Mouse (Mus musculus) MEL (cell line): Measurements from ENCODE around the gene Bbs9. TPM values are rescaled to one million over a fixed set of nuclear protein-coding genes. Genes with fewer than 3 reads are reported as not detected.

Experiments used
- DNase-seq: peaks from one replicate; pipeline ENCODE4 v3.0.0; 2011; ENCODE audit warnings: low read depth, low spot score
- H3K27ac ChIP-seq: 2 replicates; pipeline ENCODE4 v1.5.1; 2012; ENCODE audit warnings: low read depth, mild to moderate bottlenecking, control low read depth, low read length, moderate library complexity; ENCODE audit not compliant: control insufficient read depth
- H3K27me3 ChIP-seq, 2 experiments: fragments of 150-350 bp in 1 of 2; sonication (generic) in 1 of 2; 2 replicates each; pipeline ENCODE4 v1.6.1; 2012; ENCODE audit warnings: low read length in 2 of 2, mild to moderate bottlenecking in 2 of 2, improper control_type of control experiment in 1 of 2, moderate library complexity in 1 of 2; ENCODE audit not compliant: insufficient read depth in 2 of 2, control insufficient read depth in 1 of 2
- H3K36me3 ChIP-seq, 2 experiments: 2 replicates each; pipeline ENCODE4 v1.6.1; 2012 to 2014; ENCODE audit warnings: low read length in 2 of 2, improper control_type of control experiment in 1 of 2, inconsistent platforms in 1 of 2, mild to moderate bottlenecking in 1 of 2; ENCODE audit not compliant: insufficient read depth in 2 of 2, control insufficient read depth in 1 of 2
- H3K4me1 ChIP-seq, 2 experiments: fragments of 150-350 bp in 1 of 2; sonication (generic) in 1 of 2; 2 replicates each; pipeline ENCODE4 v1.6.1; 2012; ENCODE audit warnings: low read length in 2 of 2, improper control_type of control experiment in 1 of 2, mild to moderate bottlenecking in 1 of 2; ENCODE audit not compliant: insufficient read depth in 2 of 2, control insufficient read depth in 1 of 2
- H3K4me3 ChIP-seq, 2 experiments: fragments of 150-350 bp in 1 of 2; sonication (generic) in 1 of 2; 2 replicates each; pipeline ENCODE4 v1.5.1; 2012; ENCODE audit warnings: low read depth in 2 of 2, low read length in 2 of 2, mild to moderate bottlenecking in 2 of 2, moderate library complexity in 2 of 2, control low read depth in 1 of 2, improper control_type of control experiment in 1 of 2; ENCODE audit not compliant: control insufficient read depth in 1 of 2, insufficient read depth in 1 of 2
- H3K79me2 ChIP-seq: 2 replicates; pipeline ENCODE4 v1.6.1; 2012; ENCODE audit warnings: mild to moderate bottlenecking, low read length, moderate library complexity; ENCODE audit not compliant: control insufficient read depth, poor library complexity, insufficient read depth
- H3K9ac ChIP-seq: 2 replicates; pipeline ENCODE4 v1.6.1; 2012; ENCODE audit warnings: low read depth, mild to moderate bottlenecking, control low read depth, low read length, moderate library complexity; ENCODE audit not compliant: control insufficient read depth, poor library complexity, severe bottlenecking
- H3K9me3 ChIP-seq: fragments of 150-350 bp; sonication (generic); replicated peaks from 2 replicates; pipeline ENCODE4 v1.6.1; 2012; ENCODE audit warnings: mild to moderate bottlenecking, low read length, improper control_type of control experiment, moderate library complexity; ENCODE audit not compliant: insufficient read depth
- BHLHE40 ChIP-seq: IDR thresholded peaks from 2 replicates; pipeline ENCODE4 v1.6.1; 2012; ENCODE audit warnings: low read depth, mild to moderate bottlenecking, inconsistent platforms, low read length, improper control_type of control experiment, borderline replicate concordance
- CHD1 ChIP-seq: IDR thresholded peaks from 2 replicates; pipeline ENCODE4 v1.6.1; 2012; ENCODE audit warnings: low read depth, mild to moderate bottlenecking, inconsistent platforms, low read length, improper control_type of control experiment
- CTCF ChIP-seq, 3 experiments: IDR thresholded peaks in 2 of 3; conservative IDR thresholded peaks in 1 of 3; 2 replicates each; pipeline ENCODE4 v1.5.1; 2011 to 2012; ENCODE audit warnings: low read length in 3 of 3, low read depth in 2 of 3, mild to moderate bottlenecking in 2 of 3, improper control_type of control experiment in 1 of 3, inconsistent platforms in 1 of 3, mixed read lengths in 1 of 3, moderate library complexity in 1 of 3; ENCODE audit not compliant: control insufficient read depth in 1 of 3, insufficient read depth in 1 of 3, poor library complexity in 1 of 3, severe bottlenecking in 1 of 3
- E2F4 ChIP-seq: IDR thresholded peaks from 2 replicates; pipeline ENCODE4 v1.6.1; 2011; ENCODE audit warnings: low read depth, low read length, improper control_type of control experiment, borderline replicate concordance
- ELF1 ChIP-seq: IDR thresholded peaks from 2 replicates; pipeline ENCODE4 v1.6.1; 2014; ENCODE audit warnings: low read depth, mild to moderate bottlenecking, inconsistent platforms, low read length, improper control_type of control experiment, moderate library complexity
- ETS1 ChIP-seq: IDR thresholded peaks from 2 replicates; pipeline ENCODE4 v1.6.1; 2012; ENCODE audit warnings: low read depth, mild to moderate bottlenecking, inconsistent platforms, low read length, improper control_type of control experiment, moderate library complexity
- GATA1 ChIP-seq: IDR thresholded peaks from 2 replicates; pipeline ENCODE4 v1.6.1; 2011; ENCODE audit warnings: low read depth, low read length, improper control_type of control experiment
- HCFC1 ChIP-seq: IDR thresholded peaks from 2 replicates; pipeline ENCODE4 v1.6.1; 2012; ENCODE audit warnings: low read depth, mild to moderate bottlenecking, inconsistent platforms, low read length, improper control_type of control experiment, moderate library complexity
- JUND ChIP-seq: IDR thresholded peaks from 2 replicates; pipeline ENCODE4 v1.6.1; 2011; ENCODE audit warnings: low read depth, mild to moderate bottlenecking, improper control_type of control experiment, low read length
- KAT2A ChIP-seq: conservative IDR thresholded peaks from 2 replicates; pipeline ENCODE4 v1.6.1; 2012; ENCODE audit warnings: low read depth, low read length, improper control_type of control experiment, inconsistent platforms
- MAX ChIP-seq: IDR thresholded peaks from 2 replicates; pipeline ENCODE4 v1.6.1; 2011; ENCODE audit warnings: low read length, improper control_type of control experiment
- MAZ ChIP-seq: IDR thresholded peaks from 2 replicates; pipeline ENCODE4 v1.6.1; 2012; ENCODE audit warnings: low read depth, mild to moderate bottlenecking, inconsistent platforms, low read length, improper control_type of control experiment
- MEF2A ChIP-seq: IDR thresholded peaks from 2 replicates; pipeline ENCODE4 v1.6.1; 2014; ENCODE audit warnings: low read depth, mild to moderate bottlenecking, inconsistent platforms, low read length, improper control_type of control experiment; ENCODE audit not compliant: poor library complexity, insufficient replicate concordance, severe bottlenecking; ENCODE audit errors: extremely low read depth
- MXI1 ChIP-seq: IDR thresholded peaks from 2 replicates; pipeline ENCODE4 v1.6.1; 2011; ENCODE audit warnings: mild to moderate bottlenecking, low read depth, low read length, improper control_type of control experiment
- MYC ChIP-seq: IDR thresholded peaks from 2 replicates; pipeline ENCODE4 v1.6.1; 2011; ENCODE audit warnings: low read depth, mild to moderate bottlenecking, low read length, improper control_type of control experiment, moderate library complexity
- POLR2AphosphoS2 ChIP-seq: IDR thresholded peaks from 2 replicates; pipeline ENCODE4 v1.6.1; 2011; ENCODE audit warnings: low read length, improper control_type of control experiment
- POLR2AphosphoS5 ChIP-seq: IDR thresholded peaks from 2 replicates; pipeline ENCODE4 v1.6.1; 2012; ENCODE audit warnings: low read depth, borderline replicate concordance, mild to moderate bottlenecking, inconsistent platforms, low read length, moderate library complexity, mixed read lengths
- RCOR1 ChIP-seq: IDR thresholded peaks from 2 replicates; pipeline ENCODE4 v1.6.1; 2012; ENCODE audit warnings: low read depth, mild to moderate bottlenecking, inconsistent platforms, low read length, improper control_type of control experiment
- SMC3 ChIP-seq: IDR thresholded peaks from 2 replicates; pipeline ENCODE4 v1.6.1; 2011; ENCODE audit warnings: low read depth, low read length, improper control_type of control experiment
- TBP ChIP-seq: IDR thresholded peaks from 2 replicates; pipeline ENCODE4 v1.8.0; 2011; ENCODE audit warnings: low read depth, low read length, improper control_type of control experiment
- TCF12 ChIP-seq: IDR thresholded peaks from 2 replicates; pipeline ENCODE4 v1.6.1; 2014; ENCODE audit warnings: low read depth, mild to moderate bottlenecking, inconsistent platforms, low read length, improper control_type of control experiment, moderate library complexity
- UBTF ChIP-seq: IDR thresholded peaks from 2 replicates; pipeline ENCODE4 v1.6.1; 2012; ENCODE audit warnings: low read depth, mild to moderate bottlenecking, inconsistent platforms, low read length, improper control_type of control experiment, moderate library complexity, borderline replicate concordance; ENCODE audit not compliant: insufficient read depth
- USF1 ChIP-seq: IDR thresholded peaks from 2 replicates; pipeline ENCODE4 v1.6.1; 2014; ENCODE audit warnings: low read depth, mild to moderate bottlenecking, inconsistent platforms, low read length, improper control_type of control experiment, moderate library complexity
- USF2 ChIP-seq, 2 experiments: IDR thresholded peaks; 2 replicates each; pipeline ENCODE4 v1.6.1; 2011 to 2012; ENCODE audit warnings: improper control_type of control experiment in 2 of 2, low read length in 2 of 2, borderline replicate concordance in 1 of 2, inconsistent platforms in 1 of 2, low read depth in 1 of 2, mild to moderate bottlenecking in 1 of 2; ENCODE audit not compliant: insufficient read depth in 1 of 2
- ZC3H11A ChIP-seq: IDR thresholded peaks from 2 replicates; pipeline ENCODE4 v1.6.1; 2012; ENCODE audit warnings: low read depth, mild to moderate bottlenecking, inconsistent platforms, low read length, improper control_type of control experiment
- ZKSCAN1 ChIP-seq: IDR thresholded peaks from 2 replicates; pipeline ENCODE4 v1.6.1; 2012; ENCODE audit warnings: low read depth, mild to moderate bottlenecking, inconsistent platforms, low read length, improper control_type of control experiment, moderate library complexity
- ZMIZ1 ChIP-seq: IDR thresholded peaks from 2 replicates; pipeline ENCODE4 v1.6.1; 2012; ENCODE audit warnings: low read depth, mild to moderate bottlenecking, inconsistent platforms, low read length, improper control_type of control experiment, moderate library complexity
- polyA plus RNA-seq, 2 experiments: library from polyadenylated mRNA; stranded (reverse) in 1 of 2; unstranded in 1 of 2; fragments of >175 nt in 1 of 2; fragments of >200 nt in 1 of 2; gene quantifications; 2 replicates each; pipeline versions ENCODE4 v1.2.1 to v1.2.4; 2012; ENCODE audit warnings: low replicate concordance in 2 of 2, low read depth in 1 of 2; ENCODE audit not compliant: insufficient read length in 2 of 2, insufficient read depth in 1 of 2, missing spikeins in 1 of 2
- total RNA-seq: library from RNA; depleted of rRNA; stranded (reverse); fragments of 300-350 nt; gene quantifications from 2 replicates; pipeline ENCODE4 v1.2.3, GENCODE M21; 2012

Bbs9 gene
- total and polyA plus RNA-seq, 3 experiments = 18.5 to 19.5 TPM; not detected in 1

DNA sequence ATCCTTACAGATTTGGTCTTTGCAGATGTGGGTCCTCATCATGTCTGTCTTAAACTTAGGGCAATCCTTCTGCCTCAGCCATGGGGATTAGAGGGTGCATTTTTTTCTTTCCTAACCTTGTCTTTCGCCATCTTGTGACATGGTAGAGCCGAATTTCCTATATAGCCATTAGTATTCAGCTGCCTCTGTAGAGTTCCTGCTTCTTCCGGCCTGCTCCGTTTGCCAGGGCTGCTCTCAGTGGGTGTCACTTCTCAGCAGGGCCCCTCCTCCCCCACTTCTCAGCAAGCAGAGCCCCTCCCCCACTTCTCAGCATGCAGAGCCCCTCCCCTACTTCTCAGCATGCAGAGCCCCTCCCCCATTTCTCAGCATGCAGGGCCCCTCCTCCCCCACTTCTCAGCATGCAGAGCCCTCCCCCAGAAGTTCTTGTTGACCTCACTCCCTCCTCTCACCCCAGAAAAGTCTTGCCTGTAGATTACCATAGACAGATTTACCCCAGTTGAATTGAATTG lies 362.2 kb downstream of the Bbs9 start:
- DNase-seq = no peak
- Histone ChIP-seq H3K27ac (no peak overlapping the region), H3K4me3 (no peak overlapping the region), H3K4me1 (no peaks in the 10 kb centered on the region), H3K36me3 (no peaks in the 10 kb centered on the region), H3K9ac (no peak overlapping the region), H3K79me2 (no peaks in the 10 kb centered on the region), H3K9me3 (no peaks in the 10 kb centered on the region), H3K27me3 (no peaks in the 10 kb centered on the region)
- no peak for TF ChIP-seq TBP
- no peak for TF ChIP-seq USF1
- no peak for TF ChIP-seq BHLHE40
- no peak for TF ChIP-seq ELF1

DNA sequence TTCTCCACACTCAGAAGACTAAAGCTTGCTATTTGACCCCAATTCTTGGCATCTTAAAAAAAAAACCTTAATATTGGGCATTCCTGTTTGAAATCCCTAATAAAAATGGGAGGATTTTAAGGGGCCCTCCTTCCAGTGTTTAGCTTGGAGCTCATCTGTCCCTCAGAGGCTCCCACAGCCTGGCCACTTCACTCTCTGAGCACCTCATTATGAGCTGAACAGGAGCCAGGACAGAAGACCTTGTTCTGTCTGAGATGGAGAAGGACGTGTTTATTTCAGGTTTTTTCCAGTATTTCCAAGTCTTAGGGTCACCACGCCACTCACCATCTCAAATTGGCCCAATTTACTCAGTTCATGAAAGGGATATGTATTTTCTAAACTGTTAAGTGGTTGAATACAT lies 370.5 kb downstream of the Bbs9 start:
- Histone ChIP-seq H3K36me3 (no peaks in the 10 kb centered on the region), H3K79me2 (no peaks in the 10 kb centered on the region)

DNA sequence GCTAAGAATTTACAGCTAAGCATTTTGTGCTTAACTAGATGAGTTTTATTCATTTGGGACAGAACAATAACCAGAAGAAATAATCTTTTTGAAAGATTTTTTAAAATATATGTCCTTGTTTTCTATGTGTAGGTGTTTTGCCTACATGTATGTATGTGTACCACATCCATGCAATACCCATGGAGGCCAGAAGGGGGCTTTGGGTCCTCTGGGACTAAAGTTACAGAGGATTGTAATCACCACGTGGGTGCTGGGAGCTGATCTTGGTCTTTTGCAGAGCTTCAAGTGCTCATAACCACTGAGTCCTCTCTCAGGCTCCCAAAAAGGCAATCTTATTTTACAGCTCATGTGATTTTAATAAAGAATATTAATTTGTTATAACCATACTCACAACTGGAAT lies 371.3 kb downstream of the Bbs9 start:
- no peak overlapping the region for H3K27ac ChIP-seq
- no peaks in the 10 kb centered on the region for H3K36me3 ChIP-seq
- no peak overlapping the region for H3K4me3 ChIP-seq
- DNase-seq = peak; percentile 71
- H3K9ac ChIP-seq = no peak overlapping the region
- H3K4me1 ChIP-seq = no peaks in the 10 kb centered on the region
- H3K27me3 ChIP-seq = no peaks in the 10 kb centered on the region
- H3K79me2 ChIP-seq = no peaks in the 10 kb centered on the region
- no peaks in the 10 kb centered on the region for H3K9me3 ChIP-seq
- TF ChIP-seq HCFC1 = no peak
- no peak for TF ChIP-seq USF2 (IDR thresholded peaks at IDR 0.05; ENCODE audit: borderline replicate concordance in 1 of 2, insufficient read depth in 1 of 2, low read depth in 1 of 2, low read length in 2 of 2)
- no peak for TF ChIP-seq MXI1
- TF ChIP-seq JUND = no peak
- no peak for TF ChIP-seq USF1
- TF ChIP-seq SMC3 = peak; percentile 49
- no peak for TF ChIP-seq ZMIZ1
- no peak for TF ChIP-seq POLR2AphosphoS2
- TF ChIP-seq TBP = no peak
- no peak for TF ChIP-seq BHLHE40
- no peak for TF ChIP-seq KAT2A
- TF ChIP-seq TCF12 = no peak
- TF ChIP-seq CTCF (IDR thresholded peaks at IDR 0.05 in 2 of 3, conservative IDR thresholded peaks at IDR 0.05 in 1 of 3; ENCODE audit: control insufficient read depth in 1 of 3, insufficient read depth in 1 of 3, low read depth in 2 of 3, low read length in 3 of 3, poor library complexity in 1 of 3, severe bottlenecking in 1 of 3) = peak; percentile 33 to 79 (median 61)
- no peak for TF ChIP-seq E2F4
- TF ChIP-seq RCOR1 = no peak
- no peak for TF ChIP-seq POLR2AphosphoS5
- TF ChIP-seq MAX = peak; percentile 40; the same call in 1 of the 2 replicates
- no peak for TF ChIP-seq UBTF
- TF ChIP-seq MYC = 0 out of 2 replicates have a peak, but pooled peaks have one; percentile 55
- no peak for TF ChIP-seq ZKSCAN1

More for the DNA sequence above, 370.5 kb downstream of the Bbs9 start:
- Histone ChIP-seq H3K4me1 (no peaks in the 10 kb centered on the region), H3K9me3 (no peaks in the 10 kb centered on the region), H3K27ac (no peak overlapping the region), H3K27me3 (no peaks in the 10 kb centered on the region), H3K9ac (no peak overlapping the region), H3K4me3 (no peak overlapping the region)
- no peak for TF ChIP-seq POLR2AphosphoS5
- no peak for TF ChIP-seq HCFC1
- no peak for TF ChIP-seq MAZ
- no peak for TF ChIP-seq ZC3H11A
- no peak for TF ChIP-seq UBTF
- no peak for TF ChIP-seq GATA1
- TF ChIP-seq CHD1 = no peak
- TF ChIP-seq MAX = no peak
- no peak for TF ChIP-seq USF2 (IDR thresholded peaks at IDR 0.05; ENCODE audit: borderline replicate concordance in 1 of 2, insufficient read depth in 1 of 2, low read depth in 1 of 2, low read length in 2 of 2)
- no peak for TF ChIP-seq ETS1
- TF ChIP-seq MEF2A = no peak
- DNase-seq = no peak
